Mouse (Mus musculus): ENCODE data around the gene Myo10. TPM values are rescaled to one million over a fixed set of nuclear protein-coding genes. Genes with fewer than 3 reads are reported as not detected.

Gene Myo10
- polyA plus RNA-seq, 1 experiment from 2014 or later = 30.4 TPM

DNA sequence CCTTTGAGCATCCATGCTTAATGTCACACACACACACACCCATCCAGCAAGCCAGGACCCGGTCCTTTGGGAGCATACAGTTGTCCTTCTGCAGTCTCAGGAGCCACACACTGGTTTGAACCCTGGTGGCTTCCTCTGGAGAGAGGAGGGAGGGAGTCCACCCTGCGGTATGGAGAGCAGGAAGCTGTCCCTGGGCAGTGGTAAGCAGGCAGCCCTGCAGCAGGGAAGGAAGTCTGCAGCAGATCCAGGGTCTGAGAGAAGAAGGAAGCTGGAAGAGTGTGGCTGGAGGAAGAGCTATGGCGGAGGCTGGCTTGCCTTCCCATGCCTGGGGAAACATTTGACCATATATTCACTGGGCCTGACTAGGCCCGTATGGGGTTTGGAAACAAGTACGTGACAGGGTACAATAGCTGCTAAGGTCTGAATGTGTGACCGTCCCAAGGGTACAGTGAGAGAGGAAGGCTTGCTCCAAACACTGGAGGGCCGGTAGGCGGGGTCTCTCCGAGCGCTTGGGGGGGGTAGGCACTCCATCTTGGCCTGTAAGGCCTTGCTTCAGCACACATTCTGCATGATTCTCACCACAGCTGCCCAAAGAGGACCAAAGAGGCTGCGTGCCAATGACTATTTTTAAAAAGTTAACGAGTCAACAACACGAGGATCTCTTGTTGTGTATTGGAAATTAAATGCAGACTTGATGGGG lies 142.5 kb downstream of the Myo10 start:
- Histone ChIP-seq H3K9ac (ENCODE audit: low read length) (peak overlapping the region; percentile 28; the same call in 1 of the 2 replicates), H3K9me3 (replicated peaks; ENCODE audit: control insufficient read depth, low read length) (no peaks in the 10 kb centered on the region), H3K4me2 (ENCODE audit: low read depth, low read length) (no peak overlapping the region), H3K36me3 (ENCODE audit: control insufficient read depth, insufficient read depth, low read length) (no peaks in the 10 kb centered on the region), H3K27me3 (ENCODE audit: control insufficient read depth, insufficient read depth, low read length) (no peaks in the 10 kb centered on the region), H3K4me1 (ENCODE audit: control insufficient read depth, insufficient read depth, low read length) (peaks cover 49% of the 10 kb centered on the region), H3K4me3 (replicated peaks; ENCODE audit: low read length) (no peak overlapping the region), H3K27ac (ENCODE audit: low read length) (no peak overlapping the region)
- ATAC-seq (ENCODE audit: insufficient read depth, low FRiP score) = peak; percentile 9; the same call in 1 of the 2 replicates
- 80% methylated on average over 13 of the region's 13 CpGs for WGBS

DNA sequence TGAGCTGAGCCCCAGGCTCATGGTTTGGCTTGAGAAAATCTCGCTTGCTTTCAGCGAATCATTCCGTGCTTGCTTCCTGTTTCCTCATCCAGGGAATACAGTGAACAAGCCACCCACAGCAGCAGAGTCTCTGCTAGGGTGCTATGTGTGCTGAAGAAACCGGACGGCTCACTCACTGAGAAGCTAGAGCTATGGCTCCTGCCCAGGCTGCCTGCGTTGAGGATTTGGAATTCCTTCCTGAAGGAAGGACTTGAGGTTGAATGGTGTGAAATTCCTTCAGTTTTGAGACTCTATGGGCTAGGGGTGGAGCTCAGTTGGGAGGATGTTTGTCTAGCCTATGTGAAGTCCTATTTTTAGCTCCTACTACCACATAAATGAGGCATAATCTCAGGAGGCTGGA lies 145.5 kb downstream of the Myo10 start:
- 37% methylated on average over 6 of the region's 6 CpGs for WGBS
- ATAC-seq (ENCODE audit: insufficient read depth, low FRiP score) = no peak
- Histone ChIP-seq H3K9ac (ENCODE audit: low read length) (no peak overlapping the region), H3K4me3 (replicated peaks; ENCODE audit: low read length) (no peak overlapping the region), H3K36me3 (ENCODE audit: control insufficient read depth, insufficient read depth, low read length) (no peaks in the 10 kb centered on the region), H3K4me1 (ENCODE audit: control insufficient read depth, insufficient read depth, low read length) (peaks cover 27% of the 10 kb centered on the region), H3K9me3 (replicated peaks; ENCODE audit: control insufficient read depth, low read length) (no peaks in the 10 kb centered on the region), H3K27ac (ENCODE audit: low read length) (peak overlapping the region; percentile 65), H3K27me3 (ENCODE audit: control insufficient read depth, insufficient read depth, low read length) (no peaks in the 10 kb centered on the region), H3K4me2 (ENCODE audit: low read depth, low read length) (no peak overlapping the region)

- Histone ChIP-seq H3K9me3 (replicated peaks; ENCODE audit: control insufficient read depth, low read length) (no peaks in the 10 kb centered on the region), H3K4me1 (ENCODE audit: control insufficient read depth, insufficient read depth, low read length) (peaks cover 33% of the 10 kb centered on the region), H3K9ac (ENCODE audit: low read length) (no peak overlapping the region), H3K4me2 (ENCODE audit: low read depth, low read length) (no peak overlapping the region), H3K4me3 (replicated peaks; ENCODE audit: low read length) (no peak overlapping the region), H3K27me3 (ENCODE audit: control insufficient read depth, insufficient read depth, low read length) (no peaks in the 10 kb centered on the region), H3K36me3 (ENCODE audit: control insufficient read depth, insufficient read depth, low read length) (no peaks in the 10 kb centered on the region), H3K27ac (ENCODE audit: low read length) (no peak overlapping the region)
- no peak for ATAC-seq (ENCODE audit: insufficient read depth, low FRiP score)
- WGBS = 69% methylated on average over 9 of the region's 9 CpGs
Measured at GRCm38 (mm10) chr15:25769524-25770255, 147.4 kb downstream of the Myo10 start.

GRCm38 (mm10) chr15:25771782-25772181 lies 149.5 kb downstream of the Myo10 start:
- H3K27ac ChIP-seq (ENCODE audit: low read length) = no peak overlapping the region
- WGBS = 92% methylated on average over 10 of the region's 10 CpGs
- H3K4me3 ChIP-seq (replicated peaks; ENCODE audit: low read length) = no peak overlapping the region
- H3K36me3 ChIP-seq (ENCODE audit: control insufficient read depth, insufficient read depth, low read length) = no peaks in the 10 kb centered on the region
- H3K27me3 ChIP-seq (ENCODE audit: control insufficient read depth, insufficient read depth, low read length) = no peaks in the 10 kb centered on the region
- no peak for ATAC-seq (ENCODE audit: insufficient read depth, low FRiP score)
- no peak overlapping the region for H3K4me2 ChIP-seq (ENCODE audit: low read depth, low read length)
- peaks cover 37% of the 10 kb centered on the region for H3K4me1 ChIP-seq (ENCODE audit: control insufficient read depth, insufficient read depth, low read length)
- H3K9ac ChIP-seq (ENCODE audit: low read length) = no peak overlapping the region
- H3K9me3 ChIP-seq (replicated peaks; ENCODE audit: control insufficient read depth, low read length) = no peaks in the 10 kb centered on the region

DNA sequence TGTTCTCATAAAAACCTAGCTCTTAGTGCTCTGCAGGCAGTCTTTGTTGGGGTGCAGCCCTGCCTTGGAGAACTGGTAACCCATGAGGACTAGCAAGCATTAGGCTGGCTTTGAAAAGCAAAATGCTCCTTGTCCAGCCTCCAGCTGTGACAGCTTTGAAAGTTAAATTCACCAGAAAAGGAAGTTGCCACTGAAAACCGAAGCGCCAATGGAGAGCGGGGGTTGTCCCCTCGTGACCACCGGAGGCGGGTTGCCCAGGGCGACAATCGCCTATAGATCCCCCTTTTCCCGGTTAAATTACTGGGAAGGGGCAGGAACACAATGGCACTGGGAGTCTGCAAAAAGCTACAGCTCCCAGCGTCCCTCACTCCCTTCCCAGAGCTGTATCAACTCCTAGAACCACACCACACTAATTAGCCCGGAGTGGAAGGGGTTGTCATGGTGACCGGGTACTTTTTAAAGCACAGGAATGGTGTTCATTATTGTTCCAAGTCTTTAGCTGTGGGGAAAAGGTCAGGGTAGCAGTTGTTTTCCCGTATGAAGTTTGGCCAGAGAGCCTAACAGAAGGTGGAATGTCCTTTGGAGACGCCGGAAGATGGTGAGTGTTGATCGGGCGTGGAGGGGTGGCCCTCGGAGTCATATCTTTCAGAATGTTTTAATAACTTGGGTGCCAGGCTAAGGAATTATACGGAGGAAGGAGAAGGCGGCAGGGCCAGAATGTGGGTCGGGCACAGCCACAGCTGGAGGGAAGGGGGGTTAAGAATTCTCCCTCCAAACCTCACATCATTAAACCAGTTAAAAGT lies 151.6 kb downstream of the Myo10 start:
- peak overlapping the region; percentile 63 for H3K9ac ChIP-seq (ENCODE audit: low read length)
- no peaks in the 10 kb centered on the region for H3K9me3 ChIP-seq (replicated peaks; ENCODE audit: control insufficient read depth, low read length)
- peak overlapping the region; percentile 55 for H3K4me2 ChIP-seq (ENCODE audit: low read depth, low read length)
- H3K27ac ChIP-seq (ENCODE audit: low read length) = peak overlapping the region; percentile 91
- H3K27me3 ChIP-seq (ENCODE audit: control insufficient read depth, insufficient read depth, low read length) = no peaks in the 10 kb centered on the region
- peaks cover 21% of the 10 kb centered on the region for H3K4me1 ChIP-seq (ENCODE audit: control insufficient read depth, insufficient read depth, low read length)
- H3K4me3 ChIP-seq (replicated peaks; ENCODE audit: low read length) = peak overlapping the region; percentile 46
- WGBS = 4% methylated on average over 21 of the region's 21 CpGs
- H3K36me3 ChIP-seq (ENCODE audit: control insufficient read depth, insufficient read depth, low read length) = peaks cover 9% of the 10 kb centered on the region; the same call in 1 of the 2 replicates
- ATAC-seq (ENCODE audit: insufficient read depth, low FRiP score) = peak; percentile 38; the same call in 1 of the 2 replicates

DNA sequence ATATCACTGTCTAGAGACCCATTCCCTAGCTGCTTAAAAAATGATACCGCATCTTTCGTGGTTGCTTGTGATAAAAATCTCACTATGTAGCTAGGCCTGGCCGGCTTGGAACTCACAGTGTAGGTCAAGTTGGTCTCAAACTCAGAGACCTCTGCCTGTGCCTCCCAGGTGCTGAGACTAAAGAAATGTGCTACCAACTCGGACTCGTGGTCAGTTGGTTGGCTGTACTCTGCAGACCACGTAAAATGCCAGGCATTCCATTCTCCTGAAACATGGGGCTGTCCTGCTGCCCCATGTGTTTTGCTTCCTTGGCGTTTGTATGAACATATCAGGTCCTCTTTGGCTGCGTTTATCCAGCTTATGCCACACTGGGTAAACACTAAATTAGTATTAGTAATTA lies 156.6 kb downstream of the Myo10 start:
- Histone ChIP-seq H3K27ac (ENCODE audit: low read length) (no peak overlapping the region), H3K9me3 (replicated peaks; ENCODE audit: control insufficient read depth, low read length) (no peaks in the 10 kb centered on the region), H3K4me1 (ENCODE audit: control insufficient read depth, insufficient read depth, low read length) (peaks cover 11% of the 10 kb centered on the region), H3K27me3 (ENCODE audit: control insufficient read depth, insufficient read depth, low read length) (no peaks in the 10 kb centered on the region), H3K9ac (ENCODE audit: low read length) (no peak overlapping the region), H3K36me3 (ENCODE audit: control insufficient read depth, insufficient read depth, low read length) (peaks cover 32% of the 10 kb centered on the region), H3K4me2 (ENCODE audit: low read depth, low read length) (no peak overlapping the region), H3K4me3 (replicated peaks; ENCODE audit: low read length) (no peak overlapping the region)
- no peak for ATAC-seq (ENCODE audit: insufficient read depth, low FRiP score)
- WGBS = 68% methylated on average over 8 of the region's 8 CpGs

DNA sequence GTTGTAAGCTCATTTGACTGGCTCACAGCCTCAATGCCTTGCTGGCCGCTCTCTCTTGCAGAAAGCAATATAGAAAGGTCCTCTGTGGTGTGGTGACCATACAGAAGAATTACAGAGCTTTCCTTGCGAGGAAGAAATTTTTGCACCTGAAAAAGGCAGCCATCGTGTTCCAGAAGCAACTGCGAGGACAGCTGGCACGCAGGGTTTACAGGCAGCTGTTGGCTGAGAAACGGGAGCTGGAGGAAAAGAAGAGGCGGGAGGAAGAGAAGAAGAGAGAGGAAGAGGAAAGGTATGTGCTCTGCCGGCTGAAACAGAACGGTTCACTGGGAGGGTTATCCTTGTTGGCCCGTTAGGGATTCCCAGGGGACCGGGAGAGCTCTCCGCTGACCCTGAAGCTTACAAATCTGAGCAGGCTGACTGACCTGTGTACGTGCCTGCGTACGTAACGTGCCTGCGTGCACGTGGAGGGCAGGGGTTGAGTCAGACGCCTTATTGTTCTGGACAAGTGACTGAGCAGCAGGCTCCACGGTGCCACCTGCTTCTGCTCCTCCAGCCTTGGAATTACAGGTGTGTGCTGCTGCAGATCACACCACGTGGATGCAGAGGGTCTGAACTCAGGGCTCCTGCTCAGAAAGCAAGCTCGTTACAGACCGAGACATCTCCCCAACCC lies 157.3 kb downstream of the Myo10 start:
- Histone ChIP-seq H3K9me3 (replicated peaks; ENCODE audit: control insufficient read depth, low read length) (no peaks in the 10 kb centered on the region), H3K4me2 (ENCODE audit: low read depth, low read length) (no peak overlapping the region), H3K36me3 (ENCODE audit: control insufficient read depth, insufficient read depth, low read length) (peaks cover 32% of the 10 kb centered on the region), H3K9ac (ENCODE audit: low read length) (no peak overlapping the region), H3K27ac (ENCODE audit: low read length) (no peak overlapping the region), H3K4me3 (replicated peaks; ENCODE audit: low read length) (no peak overlapping the region), H3K4me1 (ENCODE audit: control insufficient read depth, insufficient read depth, low read length) (peaks cover 8% of the 10 kb centered on the region), H3K27me3 (ENCODE audit: control insufficient read depth, insufficient read depth, low read length) (no peaks in the 10 kb centered on the region)
- ATAC-seq (ENCODE audit: insufficient read depth, low FRiP score) = no peak
- WGBS = 83% methylated on average over 23 of the region's 23 CpGs

DNA sequence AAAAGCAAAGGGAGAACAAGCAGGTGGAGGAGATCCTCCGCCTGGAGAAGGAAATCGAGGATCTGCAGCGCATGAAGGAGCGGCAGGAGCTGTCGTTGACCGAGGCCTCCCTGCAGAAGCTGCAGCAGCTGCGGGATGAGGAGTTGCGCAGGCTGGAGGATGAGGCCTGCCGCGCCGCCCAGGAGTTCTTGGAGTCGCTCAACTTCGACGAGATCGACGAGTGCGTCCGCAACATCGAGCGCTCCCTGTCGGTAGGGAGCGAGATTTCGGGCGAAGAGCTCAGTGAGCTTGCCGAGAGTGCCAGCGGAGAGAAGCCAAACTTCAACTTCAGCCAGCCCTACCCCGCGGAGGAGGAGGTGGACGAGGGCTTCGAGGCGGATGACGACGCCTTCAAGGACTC lies 158.7 kb downstream of the Myo10 start:
- H3K36me3 ChIP-seq (ENCODE audit: control insufficient read depth, insufficient read depth, low read length) = peaks cover 36% of the 10 kb centered on the region
- WGBS = 87% methylated on average over 33 of the region's 33 CpGs

More for the DNA sequence above, 158.7 kb downstream of the Myo10 start:
- Histone ChIP-seq H3K4me1 (ENCODE audit: control insufficient read depth, insufficient read depth, low read length) (no peaks in the 10 kb centered on the region; the same call in 1 of the 2 replicates), H3K4me3 (replicated peaks; ENCODE audit: low read length) (no peak overlapping the region), H3K4me2 (ENCODE audit: low read depth, low read length) (no peak overlapping the region), H3K9me3 (replicated peaks; ENCODE audit: control insufficient read depth, low read length) (no peaks in the 10 kb centered on the region), H3K9ac (ENCODE audit: low read length) (no peak overlapping the region), H3K27ac (ENCODE audit: low read length) (no peak overlapping the region), H3K27me3 (ENCODE audit: control insufficient read depth, insufficient read depth, low read length) (no peaks in the 10 kb centered on the region)
- ATAC-seq (ENCODE audit: insufficient read depth, low FRiP score) = no peak
